Mouse (Mus musculus) liver, postnatal 0 days (tissue): ENCODE measurements around the gene Tank.

Experiments used
- CTCF ChIP-seq: sonication (generic); IDR thresholded peaks from 2 replicates; pipeline ENCODE4 v1.5.1; 2016; ENCODE audit warnings: antibody characterized with exemption, low read depth
- EP300 ChIP-seq: IDR thresholded peaks from 2 replicates; pipeline ENCODE4 v1.6.1; 2016; ENCODE audit warnings: antibody characterized with exemption, low read depth, mild to moderate bottlenecking

DNA sequence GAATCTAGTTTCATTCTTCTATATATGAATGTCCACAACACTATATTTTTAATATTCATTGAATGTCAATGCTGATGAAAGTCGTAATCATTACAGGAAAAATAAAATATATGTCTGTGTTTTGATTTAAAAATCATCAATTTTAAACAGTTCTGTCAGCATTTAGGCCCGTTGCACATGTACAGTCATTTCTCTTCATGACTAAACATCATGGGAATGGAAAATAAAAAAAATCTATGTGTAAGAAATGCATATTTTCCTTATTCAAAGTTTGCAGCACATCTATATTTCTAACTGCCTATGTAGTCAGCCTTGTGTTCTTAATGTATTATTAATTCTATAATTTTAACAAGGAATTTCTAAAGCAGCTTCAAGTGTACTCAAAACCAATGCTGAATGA is 12.4 kb downstream of the Tank start:
- TF ChIP-seq CTCF, result no peak
- no peak for TF ChIP-seq EP300
